Mouse (Mus musculus): ENCODE measurements around the gene Rai14. TPM values are rescaled to one million over a fixed set of nuclear protein-coding genes. Genes with fewer than 3 reads are reported as not detected.
A peak's percentile ranks its signal among the peaks of the same experiment; 100 is the strongest.

Gene Rai14
- polyA plus RNA-seq, 1 experiment from 2014 or later = 78.9 TPM

DNA sequence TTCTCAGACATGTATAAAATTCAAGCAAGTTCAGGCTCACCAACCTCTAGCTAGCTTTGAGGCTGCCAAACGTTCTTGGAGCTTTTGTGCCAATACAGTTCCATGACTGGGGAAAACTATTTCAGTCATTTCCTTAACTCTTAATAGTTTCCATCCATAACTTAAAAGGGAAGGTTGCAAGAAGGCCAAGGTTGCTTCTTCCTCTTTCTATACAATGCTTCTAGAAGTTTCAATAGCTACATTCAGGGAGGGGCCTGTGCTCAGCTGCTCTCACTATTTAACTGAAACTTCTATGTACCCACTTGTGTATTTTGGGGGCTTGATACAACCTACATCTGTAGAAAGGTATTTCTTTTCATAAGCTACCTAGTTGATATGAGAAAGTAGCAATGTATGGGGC lies 24.9 kb upstream of the Rai14 start:
- H3K9ac ChIP-seq = no peak overlapping the region
- H3K36me3 ChIP-seq = no peaks in the 10 kb centered on the region
- no peak for ATAC-seq (ENCODE audit: insufficient number of reproducible peaks, insufficient read depth, low FRiP score, low TSS enrichment, low read depth)
- WGBS = 16% methylated on average over 1 of the region's 1 CpGs
- H3K4me2 ChIP-seq = no peak overlapping the region
- no peaks in the 10 kb centered on the region for H3K9me3 ChIP-seq
- peak overlapping the region; percentile 80; the same call in 1 of the 2 replicates for H3K27ac ChIP-seq
- H3K27me3 ChIP-seq = no peaks in the 10 kb centered on the region
- peaks cover 36% of the 10 kb centered on the region for H3K4me1 ChIP-seq
- no peak overlapping the region for H3K4me3 ChIP-seq

DNA sequence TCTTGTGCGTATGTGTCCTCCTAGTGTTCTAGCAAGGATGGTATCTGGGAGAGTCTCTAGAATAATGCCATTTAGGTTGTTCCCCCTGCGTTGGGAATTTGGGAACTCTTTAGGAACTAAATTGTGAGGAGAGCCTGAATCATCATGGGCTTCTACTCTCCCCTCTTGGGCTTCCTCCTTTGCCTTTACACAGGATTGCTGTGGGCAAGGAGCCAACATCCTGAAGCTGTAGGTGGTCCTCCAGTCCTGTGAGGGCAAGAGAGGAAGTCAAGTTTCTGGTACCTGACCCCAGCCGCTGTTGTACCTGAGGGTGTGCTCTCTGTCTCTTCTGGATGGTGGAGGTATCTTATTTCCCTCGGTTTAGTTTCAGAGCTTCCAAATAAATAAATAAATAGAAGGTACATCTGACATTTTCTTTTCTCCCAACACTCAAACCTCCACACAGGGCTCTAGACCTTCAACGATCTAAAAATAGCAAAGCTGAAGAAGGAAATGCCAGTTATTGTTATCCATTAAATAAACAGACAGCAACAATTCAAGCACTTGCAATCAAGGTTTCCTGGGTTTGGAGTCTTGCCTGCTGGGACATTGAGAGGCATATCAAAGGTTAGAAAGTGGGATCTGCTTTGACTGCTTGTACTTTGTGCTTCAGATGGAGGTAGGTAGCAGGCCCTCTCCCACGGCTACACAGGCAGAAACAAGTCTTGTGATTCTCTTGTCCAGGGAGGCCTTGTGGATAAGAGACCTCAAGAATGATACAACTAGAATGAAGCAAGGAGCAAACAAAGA lies 24.1 kb upstream of the Rai14 start:
- no peaks in the 10 kb centered on the region for H3K9me3 ChIP-seq
- H3K4me2 ChIP-seq = no peak overlapping the region
- H3K36me3 ChIP-seq = no peaks in the 10 kb centered on the region
- peak overlapping the region; percentile 80 for H3K27ac ChIP-seq
- 61% methylated on average over 6 of the region's 6 CpGs for WGBS
- no peak overlapping the region for H3K4me3 ChIP-seq
- ATAC-seq (ENCODE audit: insufficient number of reproducible peaks, insufficient read depth, low FRiP score, low TSS enrichment, low read depth) = no peak
- no peaks in the 10 kb centered on the region for H3K27me3 ChIP-seq
- H3K9ac ChIP-seq = no peak overlapping the region
- peaks cover 36% of the 10 kb centered on the region for H3K4me1 ChIP-seq

DNA sequence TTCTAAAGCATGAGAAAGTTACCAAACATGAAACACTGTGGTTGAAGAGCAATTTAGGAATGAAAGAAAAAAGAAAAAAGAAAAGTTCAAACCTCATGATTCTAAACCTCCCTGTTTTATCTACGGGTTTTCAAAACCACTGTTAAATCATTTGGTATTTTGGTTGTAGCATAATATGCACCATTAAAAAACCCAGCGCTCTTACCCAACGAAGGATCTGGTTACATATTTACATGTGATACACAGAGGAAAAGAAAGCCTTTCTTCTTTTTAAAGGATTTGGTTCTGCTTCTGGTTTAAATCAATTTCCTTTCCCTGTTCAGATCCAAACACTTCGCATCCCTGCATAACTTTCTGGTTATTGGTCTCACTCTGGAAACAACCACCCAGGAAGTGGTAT lies 21.5 kb upstream of the Rai14 start:
- Histone ChIP-seq H3K36me3 (no peaks in the 10 kb centered on the region), H3K27me3 (no peaks in the 10 kb centered on the region), H3K4me1 (peaks cover 39% of the 10 kb centered on the region), H3K27ac (peak overlapping the region; percentile 58), H3K9me3 (no peaks in the 10 kb centered on the region), H3K4me2 (peak overlapping the region; percentile 17; the same call in 1 of the 2 replicates), H3K4me3 (no peak overlapping the region), H3K9ac (no peak overlapping the region)
- ATAC-seq (ENCODE audit: insufficient number of reproducible peaks, insufficient read depth, low FRiP score, low TSS enrichment, low read depth) = 0 out of 2 replicates have a peak, but pooled peaks have one; percentile 43
- WGBS = 21% methylated on average over 4 of the region's 4 CpGs

DNA sequence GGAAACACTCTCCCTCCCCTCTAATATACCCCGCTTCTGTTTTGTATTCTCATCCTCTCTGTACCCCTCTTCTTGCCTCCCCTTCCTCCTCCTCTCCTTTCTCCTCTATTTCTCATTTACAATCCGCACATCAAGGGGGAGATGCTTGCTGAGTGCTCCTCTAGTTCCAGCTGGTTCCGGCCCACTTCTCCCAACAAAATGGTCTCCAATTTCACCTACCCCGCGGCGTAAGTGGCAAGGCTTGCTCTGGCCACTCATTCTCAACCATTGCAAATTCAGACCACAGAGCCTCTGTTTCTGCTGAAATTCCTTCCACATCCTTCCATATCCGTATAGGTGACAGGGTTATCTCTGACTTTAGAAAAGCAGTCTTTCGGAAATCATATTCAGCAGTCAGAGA lies 20.8 kb upstream of the Rai14 start:
- H3K4me3 ChIP-seq = no peak overlapping the region
- no peaks in the 10 kb centered on the region for H3K27me3 ChIP-seq
- no peak overlapping the region for H3K9ac ChIP-seq
- no peaks in the 10 kb centered on the region for H3K36me3 ChIP-seq
- WGBS = 53% methylated on average over 8 of the region's 8 CpGs
- peaks cover 39% of the 10 kb centered on the region for H3K4me1 ChIP-seq
- no peaks in the 10 kb centered on the region for H3K9me3 ChIP-seq
- no peak for ATAC-seq (ENCODE audit: insufficient number of reproducible peaks, insufficient read depth, low FRiP score, low TSS enrichment, low read depth)
- peak overlapping the region; percentile 17; the same call in 1 of the 2 replicates for H3K4me2 ChIP-seq
- peak overlapping the region; percentile 58 for H3K27ac ChIP-seq

DNA sequence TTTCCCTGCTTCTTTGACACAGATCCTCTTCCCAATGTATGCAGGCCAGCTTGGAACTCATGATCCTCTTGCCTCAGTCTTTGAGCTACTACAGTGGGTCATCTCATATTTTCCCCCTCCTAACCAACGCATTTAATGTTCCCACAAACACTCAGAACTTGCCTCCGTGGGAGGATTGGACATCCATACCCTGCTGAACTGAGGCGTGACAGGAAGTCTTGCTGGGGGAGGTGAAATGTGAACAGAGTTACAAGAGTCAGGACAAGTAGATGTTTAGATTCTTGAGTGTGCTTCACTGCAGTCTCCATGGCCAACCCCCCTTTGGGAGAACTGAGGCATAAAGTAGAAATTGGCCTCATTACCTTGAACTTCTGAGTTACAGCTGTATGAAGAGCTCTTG lies 17.0 kb upstream of the Rai14 start:
- no peaks in the 10 kb centered on the region for H3K27me3 ChIP-seq
- ATAC-seq (ENCODE audit: insufficient number of reproducible peaks, insufficient read depth, low FRiP score, low TSS enrichment, low read depth) = no peak
- no peak overlapping the region for H3K4me2 ChIP-seq
- H3K36me3 ChIP-seq = no peaks in the 10 kb centered on the region
- 71% methylated on average over 3 of the region's 3 CpGs for WGBS
- no peak overlapping the region for H3K9ac ChIP-seq
- H3K4me1 ChIP-seq = peaks cover 20% of the 10 kb centered on the region
- no peak overlapping the region for H3K27ac ChIP-seq
- H3K9me3 ChIP-seq = no peaks in the 10 kb centered on the region
- H3K4me3 ChIP-seq = no peak overlapping the region

DNA sequence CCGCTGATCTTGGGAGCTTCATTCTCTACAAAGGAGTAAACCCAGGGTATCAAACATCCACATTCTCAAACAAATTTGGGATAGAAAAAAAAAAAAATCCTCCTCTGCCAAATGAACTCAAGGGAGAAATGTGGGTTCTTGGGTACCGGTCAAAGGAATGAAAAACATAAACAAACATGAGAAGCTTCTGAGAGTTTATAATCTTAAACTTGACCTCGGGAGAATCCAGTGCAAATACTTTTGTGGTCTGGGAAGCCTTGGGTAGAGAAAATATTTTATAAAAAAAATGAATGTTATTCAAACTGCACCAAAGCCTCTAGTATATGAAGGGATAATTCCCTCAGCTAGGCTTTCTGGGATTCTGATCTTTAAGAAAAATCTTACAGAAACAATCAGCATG lies 11.8 kb upstream of the Rai14 start:
- no peaks in the 10 kb centered on the region for H3K36me3 ChIP-seq
- H3K9me3 ChIP-seq = no peaks in the 10 kb centered on the region
- no peak for ATAC-seq (ENCODE audit: insufficient number of reproducible peaks, insufficient read depth, low FRiP score, low TSS enrichment, low read depth)
- H3K4me2 ChIP-seq = no peak overlapping the region
- no peaks in the 10 kb centered on the region for H3K27me3 ChIP-seq
- peaks cover 15% of the 10 kb centered on the region for H3K4me1 ChIP-seq
- no peak overlapping the region for H3K27ac ChIP-seq
- no peak overlapping the region for H3K9ac ChIP-seq
- 55% methylated on average over 3 of the region's 3 CpGs for WGBS
- H3K4me3 ChIP-seq = no peak overlapping the region

DNA sequence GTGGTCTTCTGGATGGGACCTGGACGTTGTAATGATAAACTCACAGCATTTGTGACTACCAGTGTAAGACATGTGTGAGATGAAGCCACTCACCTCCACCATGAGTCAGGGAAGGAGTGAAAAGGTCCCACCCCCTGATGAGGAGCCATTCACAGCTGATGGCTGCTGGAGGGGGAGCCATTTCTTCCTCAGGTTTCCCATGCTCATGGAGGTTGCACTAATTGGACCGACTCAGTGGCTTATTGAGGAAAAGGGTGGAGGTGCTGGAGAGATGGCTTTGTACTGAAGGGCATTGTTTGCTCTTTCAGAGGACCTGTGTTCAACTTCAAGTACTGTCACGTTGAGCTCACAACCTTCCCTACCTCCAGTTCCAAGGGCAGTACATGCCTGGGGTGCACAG lies 10.4 kb upstream of the Rai14 start:
- no peaks in the 10 kb centered on the region for H3K9me3 ChIP-seq
- no peak overlapping the region for H3K4me2 ChIP-seq
- H3K36me3 ChIP-seq = no peaks in the 10 kb centered on the region
- H3K9ac ChIP-seq = no peak overlapping the region
- no peak overlapping the region for H3K27ac ChIP-seq
- peaks cover 18% of the 10 kb centered on the region for H3K4me1 ChIP-seq
- no peaks in the 10 kb centered on the region for H3K27me3 ChIP-seq
- H3K4me3 ChIP-seq = no peak overlapping the region
- no peak for ATAC-seq (ENCODE audit: insufficient number of reproducible peaks, insufficient read depth, low FRiP score, low TSS enrichment, low read depth)
- 83% methylated on average over 3 of the region's 3 CpGs for WGBS

DNA sequence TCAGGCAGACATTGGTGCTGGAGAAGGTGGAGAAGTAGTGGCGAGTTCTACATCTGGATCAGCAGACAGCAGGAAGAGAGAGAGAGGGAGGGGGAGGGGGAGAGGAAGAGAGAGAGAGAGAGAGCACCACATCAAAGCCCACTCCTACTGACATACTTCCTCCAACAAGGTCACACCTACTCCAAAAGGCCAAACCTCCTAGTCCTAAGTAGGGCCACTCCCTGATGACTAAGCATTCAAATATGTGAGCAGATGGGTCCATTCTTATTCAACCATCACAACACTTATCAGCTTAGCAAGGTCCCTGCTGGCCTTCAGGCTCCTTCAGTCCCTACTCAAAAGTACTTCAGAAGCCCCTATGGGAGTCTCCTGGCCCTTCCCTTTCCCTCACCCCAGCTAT lies 9.1 kb upstream of the Rai14 start:
- Histone ChIP-seq H3K4me3 (no peak overlapping the region), H3K36me3 (no peaks in the 10 kb centered on the region), H3K27me3 (no peaks in the 10 kb centered on the region), H3K9ac (no peak overlapping the region), H3K4me1 (peaks cover 18% of the 10 kb centered on the region), H3K4me2 (no peak overlapping the region), H3K9me3 (no peaks in the 10 kb centered on the region), H3K27ac (no peak overlapping the region)
- no peak for ATAC-seq (ENCODE audit: insufficient number of reproducible peaks, insufficient read depth, low FRiP score, low TSS enrichment, low read depth)
- WGBS = 19% methylated on average over 1 of the region's 1 CpGs

DNA sequence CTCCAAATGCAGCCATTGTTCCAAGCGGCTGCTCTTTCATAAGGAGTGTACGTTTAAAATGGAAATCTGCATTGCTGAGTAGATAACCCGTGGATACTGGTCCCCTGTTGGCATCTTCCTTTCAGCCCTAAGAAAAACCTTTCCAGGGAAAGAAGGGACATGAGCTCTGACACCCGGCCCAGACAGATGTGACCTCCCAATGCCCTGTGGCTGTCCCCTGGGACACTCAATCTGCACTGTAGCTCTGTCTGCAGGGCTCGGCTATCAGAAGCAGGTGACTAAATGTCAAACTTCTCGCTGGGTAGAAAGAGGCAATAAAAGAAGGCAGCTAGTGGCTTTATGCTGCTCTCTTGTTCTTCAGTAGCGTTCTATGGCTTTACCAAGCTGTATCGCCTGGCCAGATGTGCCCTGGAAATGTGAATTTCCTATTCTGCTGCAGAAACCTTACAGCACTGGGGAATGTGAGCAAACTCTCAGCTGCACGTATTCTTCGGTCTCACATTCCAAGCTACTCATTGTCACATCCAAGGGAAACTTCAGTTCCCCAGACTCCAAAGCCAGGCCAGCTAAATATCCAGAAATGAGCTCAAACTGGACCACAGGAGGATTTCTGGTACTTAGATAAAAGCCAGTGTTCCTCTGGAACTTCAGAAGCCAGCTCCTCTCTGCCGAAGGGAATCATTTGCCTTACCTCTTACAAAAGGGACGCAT lies 8.4 kb upstream of the Rai14 start:
- Histone ChIP-seq H3K4me1 (peaks cover 18% of the 10 kb centered on the region), H3K27ac (no peak overlapping the region), H3K9ac (no peak overlapping the region), H3K9me3 (no peaks in the 10 kb centered on the region), H3K4me2 (no peak overlapping the region), H3K36me3 (no peaks in the 10 kb centered on the region), H3K4me3 (no peak overlapping the region), H3K27me3 (no peaks in the 10 kb centered on the region)
- no peak for ATAC-seq (ENCODE audit: insufficient number of reproducible peaks, insufficient read depth, low FRiP score, low TSS enrichment, low read depth)
- 38% methylated on average over 12 of the region's 12 CpGs for WGBS

DNA sequence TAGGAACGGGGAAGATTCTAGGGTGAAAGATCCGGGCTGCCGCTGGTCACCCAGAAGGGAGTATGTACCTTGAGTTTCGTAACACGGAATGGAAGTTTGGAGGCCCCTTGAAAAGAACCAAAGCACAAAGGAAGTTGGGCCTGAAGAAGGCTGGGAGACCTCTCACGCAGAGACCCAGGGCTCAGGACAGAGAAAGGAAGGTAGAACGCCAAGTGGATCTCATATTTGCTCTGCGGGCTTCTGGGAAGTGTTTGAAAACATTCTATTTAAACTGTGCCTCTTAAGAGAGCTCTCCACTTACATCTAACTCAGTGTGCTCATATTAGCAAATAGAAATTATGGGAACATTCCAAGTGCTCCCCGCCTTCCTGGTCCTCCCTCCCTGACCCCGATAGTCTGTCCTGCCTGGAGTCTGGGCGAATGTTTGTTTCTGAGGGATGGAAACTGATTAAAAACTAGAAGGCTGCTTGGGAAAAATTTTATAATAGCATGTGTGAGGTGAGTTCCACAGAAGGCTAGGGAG lies 6.9 kb upstream of the Rai14 start:
- no peak for ATAC-seq (ENCODE audit: insufficient number of reproducible peaks, insufficient read depth, low FRiP score, low TSS enrichment, low read depth)
- Histone ChIP-seq H3K27me3 (no peaks in the 10 kb centered on the region), H3K4me3 (no peak overlapping the region), H3K9ac (no peak overlapping the region), H3K9me3 (peaks cover 5% of the 10 kb centered on the region; the same call in 1 of the 2 replicates), H3K27ac (no peak overlapping the region; the same call in 1 of the 2 replicates), H3K4me2 (no peak overlapping the region), H3K4me1 (peaks cover 18% of the 10 kb centered on the region), H3K36me3 (peaks cover 6% of the 10 kb centered on the region; the same call in 1 of the 2 replicates)
- 92% methylated on average over 11 of the region's 11 CpGs for WGBS

DNA sequence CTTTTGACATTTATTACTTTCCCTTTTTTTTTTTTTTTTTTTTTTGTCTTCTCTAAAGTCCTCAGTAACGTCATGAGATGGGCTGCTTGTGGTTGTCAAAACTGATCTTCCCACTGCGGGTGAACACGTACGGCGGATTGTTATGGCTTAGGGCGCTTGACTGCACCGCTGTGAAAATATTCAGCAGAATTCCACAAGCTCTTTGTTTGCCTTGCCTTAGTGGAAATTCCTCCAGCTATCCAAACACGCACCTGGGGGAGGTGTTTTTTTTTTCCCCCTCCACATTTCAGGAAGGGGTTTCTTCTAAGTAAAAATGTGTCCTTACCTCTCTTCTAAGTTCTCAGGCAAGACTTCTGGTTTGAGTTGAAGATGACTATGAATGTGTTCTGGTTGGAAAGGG lies 6.2 kb upstream of the Rai14 start:
- peaks cover 5% of the 10 kb centered on the region; the same call in 1 of the 2 replicates for H3K9me3 ChIP-seq
- H3K27me3 ChIP-seq = no peaks in the 10 kb centered on the region
- 53% methylated on average over 8 of the region's 8 CpGs for WGBS
- H3K4me1 ChIP-seq = peaks cover 18% of the 10 kb centered on the region
- H3K4me2 ChIP-seq = no peak overlapping the region
- no peak overlapping the region for H3K9ac ChIP-seq
- H3K36me3 ChIP-seq = peaks cover 6% of the 10 kb centered on the region; the same call in 1 of the 2 replicates
- peak overlapping the region; percentile 36 for H3K27ac ChIP-seq
- ATAC-seq (ENCODE audit: insufficient number of reproducible peaks, insufficient read depth, low FRiP score, low TSS enrichment, low read depth) = no peak
- H3K4me3 ChIP-seq = no peak overlapping the region

All from embryonic facial prominence, embryonic 13.5 days (tissue).